Mouse (Mus musculus) testis, adult 2 months (tissue): ENCODE measurements around the gene Arhgef3. TPM values are rescaled to one million over a fixed set of nuclear protein-coding genes. Genes with fewer than 3 reads are reported as not detected.

Experiments used
- H3K27ac ChIP-seq: fragments of 200-500 bp; 2 replicates; pipeline ENCODE4 v1.5.1; 2012; ENCODE audit warnings: low read depth, low read length; ENCODE audit not compliant: control insufficient read depth, insufficient read depth
- H3K27me3 ChIP-seq: fragments of 200-500 bp; 2 replicates; pipeline ENCODE4 v1.6.1; 2012; ENCODE audit warnings: mild to moderate bottlenecking, low read length, moderate library complexity; ENCODE audit not compliant: control insufficient read depth, insufficient read depth
- H3K36me3 ChIP-seq: fragments of 200-500 bp; 2 replicates; pipeline ENCODE4 v1.6.1; 2012; ENCODE audit warnings: mild to moderate bottlenecking, low read length; ENCODE audit not compliant: control insufficient read depth, insufficient read depth
- H3K4me1 ChIP-seq: fragments of 200-500 bp; 2 replicates; pipeline ENCODE4 v1.6.1; 2012; ENCODE audit warnings: low read length; ENCODE audit not compliant: control insufficient read depth, insufficient read depth
- H3K4me3 ChIP-seq: fragments of 200-500 bp; 2 replicates; pipeline ENCODE4 v1.5.1; 2012; ENCODE audit warnings: low read depth, mild to moderate bottlenecking, low read length, moderate library complexity, mixed read lengths; ENCODE audit not compliant: control insufficient read depth
- CTCF ChIP-seq: fragments of 200-500 bp; IDR thresholded peaks from 2 replicates; pipeline ENCODE4 v1.5.1; 2012; ENCODE audit warnings: low read depth, mild to moderate bottlenecking, inconsistent platforms, low read length, moderate library complexity; ENCODE audit not compliant: control insufficient read depth, insufficient read depth, insufficient replicate concordance
- POLR2A ChIP-seq: fragments of 200-500 bp; IDR thresholded peaks from 2 replicates; pipeline ENCODE4 v1.6.1; 2012; ENCODE audit warnings: low read depth, mild to moderate bottlenecking, inconsistent platforms, low read length, moderate library complexity; ENCODE audit not compliant: control insufficient read depth
- polyA plus RNA-seq: library from polyadenylated mRNA; depleted of rRNA; stranded (reverse); fragments of >200 nt; gene quantifications from 2 replicates; pipeline ENCODE4 v1.2.3, GENCODE M21; 2012

Gene Arhgef3
- polyA plus RNA-seq, 1 experiment, result 7.7 TPM

- no peaks in the 10 kb centered on the region for H3K36me3 ChIP-seq
Observed at GRCm38 (mm10) chr14:27173178-27173803, 58.6 kb downstream of the Arhgef3 start.

DNA sequence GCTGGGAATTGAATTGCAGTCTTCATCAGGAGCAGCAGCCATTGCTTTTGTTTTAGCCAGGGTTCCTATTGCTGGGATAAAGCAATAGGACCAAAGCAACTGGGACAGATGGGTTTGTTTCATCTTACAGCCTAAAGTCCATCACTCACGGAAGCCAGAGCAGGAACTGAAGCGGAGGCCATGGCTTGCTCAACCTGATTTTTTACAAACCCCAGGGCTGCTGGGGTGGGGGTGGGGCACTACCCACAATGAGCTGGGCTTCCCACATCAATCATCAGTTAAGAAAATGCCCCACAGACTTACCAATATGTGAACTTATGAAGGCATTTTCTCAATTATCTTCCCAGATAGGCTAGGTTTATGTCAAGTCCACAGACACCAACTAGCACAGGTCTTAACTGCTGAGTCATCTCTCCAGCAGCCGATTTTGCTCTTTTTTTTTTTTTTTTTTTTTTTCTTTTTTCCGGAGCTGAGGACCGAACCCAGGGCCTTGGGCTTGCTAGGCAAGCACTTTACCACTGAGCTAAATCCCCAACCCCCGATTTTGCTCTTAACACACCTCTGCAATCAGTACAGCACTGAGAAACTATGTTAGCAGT lies 59.6 kb downstream of the Arhgef3 start:
- Histone ChIP-seq H3K27ac (no peak overlapping the region), H3K27me3 (no peaks in the 10 kb centered on the region), H3K4me3 (no peak overlapping the region)

More at GRCm38 (mm10) chr14:27173178-27173803, 58.6 kb downstream of the Arhgef3 start:
- Histone ChIP-seq H3K27me3 (no peaks in the 10 kb centered on the region), H3K27ac (no peak overlapping the region), H3K4me1 (no peaks in the 10 kb centered on the region; the same call in 1 of the 2 replicates), H3K4me3 (no peak overlapping the region)
- no peak for TF ChIP-seq POLR2A

GRCm38 (mm10) chr14:27174831-27175301 lies 60.2 kb downstream of the Arhgef3 start:
- Histone ChIP-seq H3K4me3 (no peak overlapping the region), H3K36me3 (no peaks in the 10 kb centered on the region), H3K27ac (no peak overlapping the region), H3K4me1 (peaks cover 4% of the 10 kb centered on the region; the same call in 1 of the 2 replicates), H3K27me3 (no peaks in the 10 kb centered on the region)
- no peak for TF ChIP-seq POLR2A
- no peak for TF ChIP-seq CTCF

More for the DNA sequence above, 59.6 kb downstream of the Arhgef3 start:
- Histone ChIP-seq H3K36me3 (no peaks in the 10 kb centered on the region), H3K4me1 (peaks cover 4% of the 10 kb centered on the region; the same call in 1 of the 2 replicates)
- TF ChIP-seq CTCF (no peak), POLR2A (no peak)

DNA sequence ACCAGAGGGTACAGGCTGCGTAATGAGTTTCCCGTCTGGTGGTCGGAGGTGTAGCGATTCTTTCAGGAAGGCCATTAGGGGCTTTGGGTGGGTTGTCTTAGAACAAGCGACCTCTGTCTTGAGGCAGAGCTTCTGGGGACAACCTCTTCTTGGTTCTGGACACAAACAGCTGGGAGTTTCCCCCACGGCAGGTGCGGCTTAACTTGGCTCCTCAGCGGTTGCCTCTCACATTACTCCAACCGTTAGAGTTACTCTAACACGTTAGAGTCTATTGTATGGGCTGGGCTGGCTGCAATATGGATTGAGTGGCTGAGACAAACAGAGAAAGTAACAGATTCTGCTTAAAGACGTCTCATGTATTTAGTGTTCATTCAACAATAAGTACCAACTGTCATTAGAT lies 60.6 kb downstream of the Arhgef3 start:
- TF ChIP-seq CTCF (no peak), POLR2A (no peak)
- Histone ChIP-seq H3K4me3 (no peak overlapping the region), H3K27me3 (no peaks in the 10 kb centered on the region), H3K36me3 (no peaks in the 10 kb centered on the region), H3K27ac (no peak overlapping the region), H3K4me1 (peaks cover 4% of the 10 kb centered on the region; the same call in 1 of the 2 replicates)

- Histone ChIP-seq H3K4me1 (peaks cover 4% of the 10 kb centered on the region), H3K27ac (no peak overlapping the region), H3K27me3 (no peaks in the 10 kb centered on the region), H3K36me3 (no peaks in the 10 kb centered on the region), H3K4me3 (peak overlapping the region; percentile 84)
- TF ChIP-seq CTCF, result no peak
- TF ChIP-seq POLR2A, result no peak
Observed at GRCm38 (mm10) chr14:27177800-27178559, 63.3 kb downstream of the Arhgef3 start.

DNA sequence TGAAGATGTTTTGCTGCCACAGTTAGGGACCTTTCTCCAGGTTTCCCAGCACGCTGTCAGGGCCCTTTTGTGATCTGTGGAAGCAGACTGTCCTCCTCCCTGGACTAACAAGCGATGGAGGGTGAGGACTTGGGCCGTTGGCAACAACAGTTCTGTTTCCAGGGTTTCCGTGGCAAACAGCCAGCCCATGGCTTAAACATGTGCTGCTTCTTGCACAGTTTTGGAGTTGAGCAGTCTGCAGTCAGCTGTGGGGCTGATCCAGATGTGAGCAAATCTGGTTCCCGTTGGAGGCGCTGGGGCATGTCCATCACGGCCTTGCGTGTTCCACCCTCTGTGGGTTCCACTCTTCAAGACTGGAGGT lies 63.8 kb downstream of the Arhgef3 start:
- H3K4me3 ChIP-seq, result peak overlapping the region; percentile 84
- H3K27ac ChIP-seq, result no peak overlapping the region

DNA sequence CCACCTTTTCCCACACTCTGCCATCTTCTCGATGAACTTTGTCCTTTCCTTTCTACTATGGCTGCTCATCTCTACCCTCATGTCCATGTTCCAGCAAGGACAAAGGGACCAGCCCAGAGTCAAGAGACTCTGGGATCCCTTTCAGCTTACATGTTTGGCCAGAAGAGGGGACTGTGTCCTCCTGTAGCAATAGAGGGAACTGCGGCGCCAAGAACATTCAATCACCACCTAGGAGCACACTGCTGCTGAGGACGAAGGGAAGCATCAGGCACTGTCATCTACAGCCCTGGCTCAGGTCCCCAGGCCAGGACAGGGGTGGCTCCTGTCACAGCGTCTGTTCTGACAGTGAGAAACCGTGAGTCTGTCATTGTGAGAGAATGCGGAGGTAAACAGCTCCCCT lies 65.1 kb downstream of the Arhgef3 start:
- Histone ChIP-seq H3K4me3 (peak overlapping the region; percentile 56), H3K4me1 (peaks cover 4% of the 10 kb centered on the region), H3K27me3 (no peaks in the 10 kb centered on the region), H3K27ac (no peak overlapping the region), H3K36me3 (no peaks in the 10 kb centered on the region)
- TF ChIP-seq POLR2A (no peak), CTCF (no peak)

More for the DNA sequence above, 63.8 kb downstream of the Arhgef3 start:
- Histone ChIP-seq H3K27me3 (no peaks in the 10 kb centered on the region), H3K36me3 (no peaks in the 10 kb centered on the region), H3K4me1 (peaks cover 4% of the 10 kb centered on the region)
- TF ChIP-seq POLR2A, result no peak
- no peak for TF ChIP-seq CTCF
